Mouse (Mus musculus) heart, adult 2 months (tissue): Measurements from ENCODE around the gene Ahsa2.

Experiments used
- EP300 ChIP-seq: fragments of 200-500 bp; IDR thresholded peaks from 2 replicates; pipeline ENCODE4 v1.6.1; 2011; ENCODE audit warnings: low read depth, low read length, control low read depth; ENCODE audit not compliant: insufficient read depth
- POLR2A ChIP-seq: fragments of 200-500 bp; IDR thresholded peaks from 2 replicates; pipeline ENCODE4 v1.6.1; 2011; ENCODE audit warnings: mild to moderate bottlenecking, low read depth, low read length, control low read depth; ENCODE audit not compliant: insufficient read depth

DNA sequence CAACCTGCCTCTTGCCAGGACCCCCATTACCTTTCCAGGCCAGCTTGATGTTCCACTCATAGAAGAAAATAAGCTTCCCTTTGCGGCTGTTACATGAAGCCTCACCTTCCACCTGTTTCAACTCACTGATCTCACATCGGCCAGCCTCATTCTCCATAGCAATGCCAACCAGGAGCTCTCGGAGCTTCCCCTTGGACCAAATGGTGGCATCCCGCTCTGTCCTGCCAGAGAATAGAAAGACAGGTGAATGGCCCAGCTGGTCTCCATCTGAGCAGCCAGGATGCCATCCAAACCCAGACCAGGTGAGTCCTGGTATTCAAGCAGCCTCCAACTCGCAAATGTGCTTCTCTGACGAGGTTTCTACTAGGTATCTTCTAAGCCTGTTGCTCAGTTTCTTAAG lies 1.2 kb downstream of the Ahsa2 start:
- TF ChIP-seq EP300 (no peak), POLR2A (no peak)
